In genomic region chr2:59829718-59830117, GRCm38 (mm10) we compare ENCODE assay signal across 9 mouse cellular contexts. TPM values are rescaled to one million over a fixed set of nuclear protein-coding genes. Genes with fewer than 3 reads are reported as not detected.
A peak's percentile ranks its signal among the peaks of the same experiment; 100 is the strongest.
DNase-seq lines count a peak whose midpoint lies in the region; ATAC-seq and TF ChIP-seq lines count a peak whose summit lies in the region.
"Had no signal": no experiment of that assay in that cellular context is flagged by ENCODE, and none has a peak within 500 bp of the region (broad histone marks: within the 10 kb centered on the region; RNA-seq: fewer than 3 reads in every experiment).

No protein-coding gene starts in this region.

- no peak for TF ChIP-seq POLR2A in embryonic fibroblast, embryonic 13.5 days (IDR thresholded peaks at IDR 0.05; ENCODE audit: low read depth, low read length)

- H3K36me3 ChIP-seq in kidney, embryonic 16.5 days (ENCODE audit: insufficient read depth, low read length) = peaks cover 30% of the 10 kb centered on the region
- H3K36me3 ChIP-seq in hindbrain, embryonic 15.5 days = no peaks in the 10 kb centered on the region
- no peaks in the 10 kb centered on the region for H3K36me3 ChIP-seq in midbrain, embryonic 15.5 days (replicated peaks)

- no peak overlapping the region for H3K4me2 ChIP-seq in kidney, embryonic 16.5 days (replicated peaks; ENCODE audit: low read depth, low read length)
- no peak overlapping the region for H3K4me2 ChIP-seq in hindbrain, embryonic 15.5 days
- H3K4me2 ChIP-seq in midbrain, embryonic 15.5 days = no peak overlapping the region

- no peak overlapping the region for H3K4me3 ChIP-seq in kidney, embryonic 16.5 days (ENCODE audit: low read length)
- H3K4me3 ChIP-seq in embryonic fibroblast, embryonic 13.5 days (ENCODE audit: insufficient read depth, low read length) = no peak overlapping the region
- no peak overlapping the region for H3K4me3 ChIP-seq in hindbrain, embryonic 15.5 days
- no peak overlapping the region for H3K4me3 ChIP-seq in midbrain, embryonic 15.5 days

- ATAC-seq in kidney, embryonic 16.5 days (ENCODE audit: low FRiP score, low TSS enrichment) = peak; percentile 30; the same call in 1 of the 2 replicates
- ATAC-seq in hindbrain, embryonic 15.5 days (ENCODE audit: low FRiP score, low read depth) = peak; percentile 20; the same call in 1 of the 2 replicates
- ATAC-seq in midbrain, embryonic 15.5 days (replicated peaks) = peak; percentile 50

- H3K27me3 ChIP-seq in kidney, embryonic 16.5 days (ENCODE audit: insufficient read depth, low read length) = no peaks in the 10 kb centered on the region
- H3K27me3 ChIP-seq in hindbrain, embryonic 15.5 days = no peaks in the 10 kb centered on the region
- no peaks in the 10 kb centered on the region for H3K27me3 ChIP-seq in midbrain, embryonic 15.5 days (replicated peaks)

- peak overlapping the region; percentile 88 for H3K27ac ChIP-seq in kidney, embryonic 16.5 days (ENCODE audit: low read length)
- H3K27ac ChIP-seq in embryonic fibroblast, embryonic 13.5 days (ENCODE audit: insufficient read depth, low read length) = peak overlapping the region; percentile 88
- H3K27ac ChIP-seq in hindbrain, embryonic 15.5 days (replicated peaks) = peak overlapping the region; percentile 33; the same call in 1 of the 2 replicates
- H3K27ac ChIP-seq in midbrain, embryonic 15.5 days = peak overlapping the region; percentile 32; the same call in 1 of the 2 replicates

- no peaks in the 10 kb centered on the region for H3K9me3 ChIP-seq in kidney, embryonic 16.5 days (ENCODE audit: low read length)
- H3K9me3 ChIP-seq in hindbrain, embryonic 15.5 days = no peaks in the 10 kb centered on the region
- no peaks in the 10 kb centered on the region for H3K9me3 ChIP-seq in midbrain, embryonic 15.5 days

- 0 out of 2 replicates have a peak overlapping the region, but pooled peaks have one; percentile 44 for H3K9ac ChIP-seq in kidney, embryonic 16.5 days (replicated peaks; ENCODE audit: low read length)
- H3K9ac ChIP-seq in hindbrain, embryonic 15.5 days = no peak overlapping the region
- H3K9ac ChIP-seq in midbrain, embryonic 15.5 days = no peak overlapping the region

- H3K4me1 ChIP-seq in kidney, embryonic 16.5 days (ENCODE audit: insufficient read depth, low read length) = peaks cover 35% of the 10 kb centered on the region
- H3K4me1 ChIP-seq in embryonic fibroblast, embryonic 13.5 days (ENCODE audit: control insufficient read depth, insufficient read depth, low read length) = peaks cover 19% of the 10 kb centered on the region
- H3K4me1 ChIP-seq in hindbrain, embryonic 15.5 days (replicated peaks) = peaks cover 31% of the 10 kb centered on the region
- H3K4me1 ChIP-seq in midbrain, embryonic 15.5 days = peaks cover 31% of the 10 kb centered on the region

- no peak for DNase-seq in kidney, postnatal 14 days
- DNase-seq in adrenal gland, postnatal 10 days = no peak
- no peak for DNase-seq in embryo, embryonic 9.5 days (ENCODE audit: extremely low spot score)
- no peak for DNase-seq in left cerebral cortex, adult 9 months (ENCODE audit: low spot score in 2 of 2)
- DNase-seq: spleen, adult 18-20 months had no signal

- TF ChIP-seq CTCF in embryonic fibroblast, embryonic 13.5 days (IDR thresholded peaks at IDR 0.05; ENCODE audit: borderline replicate concordance, insufficient read depth, low read length) = no peak

- 62% methylated on average over 7 of the region's 7 CpGs for WGBS in kidney, embryonic 16.5 days
- WGBS in hindbrain, embryonic 15.5 days = 73% methylated on average over 7 of the region's 7 CpGs
- WGBS in midbrain, embryonic 15.5 days = 78% methylated on average over 7 of the region's 7 CpGs

RNA-seq across cellular contexts. Expression of gene Wdsub1, which starts 52.7 kb away (rescaled TPM):
- polyA plus RNA-seq in kidney, embryonic 16.5 days (2015; fragmentation: Nextera tagmentation; extraction: Ambion mirVana) = 41.9 and 47.4 TPM in 2 replicates
- polyA plus RNA-seq in embryonic fibroblast, embryonic 13.5 days (2011; ENCODE audit: insufficient read length, low read depth, missing spikeins) = 15.1 and 18.5 TPM in 2 replicates
- polyA plus RNA-seq in hindbrain, embryonic 15.5 days (2015; fragmentation: Nextera tagmentation; extraction: Ambion mirVana) = 17.7 and 18.8 TPM in 2 replicates
- 18.1 and 19.1 TPM in 2 replicates for polyA plus RNA-seq in midbrain, embryonic 15.5 days (2015; fragmentation: Nextera tagmentation; extraction: Ambion mirVana)
- total RNA-seq in adrenal gland, postnatal 10 days (2021) = 10 to 100 TPM; 18.2 to 18.5 TPM

Comparison
In these comparisons a context has a peak if more than half of its experiments do, and no peak if none do; other contexts are left out.
1. H3K27ac ChIP-seq: peak in every context shown above with its lines; median percentile 88 in kidney, embryonic 16.5 days; 88 in embryonic fibroblast, embryonic 13.5 days; 33 in hindbrain, embryonic 15.5 days; 32 in midbrain, embryonic 15.5 days.